Mouse (Mus musculus): ENCODE measurements around the gene Gm44502.

- TF ChIP-seq CTCF (IDR thresholded peaks at IDR 0.05; ENCODE audit: control insufficient read depth, insufficient read depth, insufficient read length), result no peak
- no peak for TF ChIP-seq MYOG (IDR thresholded peaks at IDR 0.05; ENCODE audit: control insufficient read depth, extremely low read depth, insufficient read length)
These were observed 45.2 kb upstream of the Gm44502 start for GRCm38 (mm10) chr15:89474596-89475292.
